Mouse (Mus musculus): ENCODE measurements around the gene Vmn1r177. TPM values are rescaled to one million over a fixed set of nuclear protein-coding genes. Genes with fewer than 3 reads are reported as not detected.
"Not testable (repeated sequence)": the region's sequence is repeated elsewhere in the genome, so short reads cannot be mapped to it uniquely, and the experiment has no call there.

Vmn1r177 gene
- not detected in 2 replicates for polyA plus RNA-seq (2015; fragmentation: Nextera tagmentation; extraction: Ambion mirVana)

DNA sequence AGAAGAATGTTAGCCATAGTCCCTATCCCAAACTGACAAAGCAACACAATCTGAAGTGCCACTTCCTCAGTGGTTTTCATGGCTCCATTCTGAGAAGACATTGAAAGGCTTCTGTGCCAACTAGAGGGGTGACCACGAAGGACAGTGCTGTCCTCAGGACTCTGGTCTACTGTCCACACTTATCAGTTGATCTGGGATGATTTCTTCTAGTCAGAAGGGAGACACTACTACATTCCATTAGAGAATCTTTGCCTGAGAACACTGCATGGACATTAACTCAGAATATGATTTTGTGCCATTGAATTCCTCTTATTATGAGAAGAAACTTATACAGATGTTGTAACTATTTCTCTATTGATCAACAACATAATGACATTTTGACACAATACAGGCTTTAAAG is at the start of gene Vmn1r177:
TSS of gene Vmn1r177 (minus strand) at position 101 of the 400 bp plus-strand sequence.
- not testable (repeated sequence) for H3K9me3 ChIP-seq (ENCODE audit: control insufficient read depth, low read length); ATAC-seq (ENCODE audit: low FRiP score, low TSS enrichment); H3K27me3 ChIP-seq (ENCODE audit: control insufficient read depth, insufficient read depth, low read length); H3K27ac ChIP-seq (replicated peaks); DNase-seq (ENCODE audit: low spot score); H3K9ac ChIP-seq (ENCODE audit: low read length); H3K4me3 ChIP-seq (ENCODE audit: low read depth, low read length); H3K36me3 ChIP-seq (ENCODE audit: control insufficient read depth, insufficient read depth, low read length); H3K4me1 ChIP-seq (replicated peaks; ENCODE audit: control insufficient read depth, insufficient read depth); H3K4me2 ChIP-seq (replicated peaks; ENCODE audit: low read depth)
- 6% methylated on average over 1 of the region's 1 CpGs for WGBS

- Histone ChIP-seq H3K27me3 (ENCODE audit: control insufficient read depth, insufficient read depth, low read length) (no peaks in the 10 kb centered on the region), H3K4me2 (replicated peaks; ENCODE audit: low read depth) (no peak within 1 kb of the TSS), H3K4me3 (ENCODE audit: low read depth, low read length) (no peak within 1 kb of the TSS), H3K36me3 (ENCODE audit: control insufficient read depth, insufficient read depth, low read length) (no peaks in the 10 kb centered on the region), H3K9me3 (ENCODE audit: control insufficient read depth, low read length) (no peaks in the 10 kb centered on the region), H3K4me1 (replicated peaks; ENCODE audit: control insufficient read depth, insufficient read depth) (no peaks in the 10 kb centered on the region), H3K9ac (ENCODE audit: low read length) (no peak within 1 kb of the TSS), H3K27ac (replicated peaks) (no peak within 1 kb of the TSS)
- ATAC-seq (ENCODE audit: low FRiP score, low TSS enrichment) (no peak), DNase-seq (ENCODE audit: low spot score) (no peak)
- WGBS = 85% methylated on average over 1 of the region's 1 CpGs
- no peak for TF ChIP-seq CTCF (IDR thresholded peaks at IDR 0.05; ENCODE audit: low read depth)
- TF ChIP-seq EP300 (optimal IDR thresholded peaks at IDR 0.05) = no peak
These were observed 25.5 kb upstream of the Vmn1r177 start, which contains the start of gene Vmn1r178 for GRCm38 (mm10) chr7:23891709-23892108. Gene Vmn1r178, plus strand, starts transcription at chr7:23892009.

DNA sequence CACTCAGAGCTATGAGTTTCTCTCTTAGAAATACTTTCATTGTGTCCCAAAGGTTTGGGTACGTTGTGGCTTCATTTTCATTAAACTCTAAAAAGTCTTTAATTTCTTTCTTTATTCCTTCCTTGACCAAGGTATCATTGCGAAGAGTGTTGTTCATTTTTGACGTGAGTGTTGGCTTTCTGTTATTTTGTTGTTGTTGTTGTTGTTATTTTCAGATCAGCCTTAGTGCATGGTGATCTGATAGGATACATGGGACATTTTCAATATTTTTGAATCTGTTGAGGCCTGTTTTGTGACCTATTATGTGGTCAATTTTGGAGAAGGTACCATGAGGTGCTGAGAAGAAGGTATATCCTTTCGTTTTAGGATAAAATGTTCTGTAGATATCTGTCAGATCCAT is 10.7 kb upstream of the Vmn1r177 start:
- not testable (repeated sequence) for H3K36me3 ChIP-seq (ENCODE audit: control insufficient read depth, insufficient read depth, low read length); H3K9ac ChIP-seq (ENCODE audit: low read length); H3K4me3 ChIP-seq (ENCODE audit: low read depth, low read length); H3K27me3 ChIP-seq (ENCODE audit: control insufficient read depth, insufficient read depth, low read length); H3K4me1 ChIP-seq (replicated peaks; ENCODE audit: control insufficient read depth, insufficient read depth); ATAC-seq (ENCODE audit: low FRiP score, low TSS enrichment); H3K4me2 ChIP-seq (replicated peaks; ENCODE audit: low read depth); H3K9me3 ChIP-seq (ENCODE audit: control insufficient read depth, low read length); H3K27ac ChIP-seq (replicated peaks); DNase-seq (ENCODE audit: low spot score)
- 59% methylated on average over 3 of the region's 4 CpGs for WGBS

GRCm38 (mm10) chr7:23837272-23837671 is 29.0 kb downstream of the Vmn1r177 start, which contains the start of gene Vmn1r176:
Gene Vmn1r176, minus strand, starts transcription at chr7:23837372.
- H3K27me3 ChIP-seq (ENCODE audit: control insufficient read depth, insufficient read depth, low read length); H3K4me3 ChIP-seq (ENCODE audit: low read depth, low read length); H3K36me3 ChIP-seq (ENCODE audit: control insufficient read depth, insufficient read depth, low read length); H3K9me3 ChIP-seq (ENCODE audit: control insufficient read depth, low read length); H3K9ac ChIP-seq (ENCODE audit: low read length); DNase-seq (ENCODE audit: low spot score); H3K4me2 ChIP-seq (replicated peaks; ENCODE audit: low read depth); H3K27ac ChIP-seq (replicated peaks); ATAC-seq (ENCODE audit: low FRiP score, low TSS enrichment); H3K4me1 ChIP-seq (replicated peaks; ENCODE audit: control insufficient read depth, insufficient read depth): not testable (repeated sequence)
- WGBS = no CpG with 5 or more reads among the region's 1 CpGs

Other genes starting within 250 kb of the Vmn1r177 start
- gene Vmn1r171, start 235.7 kb downstream of the Vmn1r177 start, polyA plus RNA-seq (2015; fragmentation: Nextera tagmentation; extraction: Ambion mirVana) = not detected in 2 replicates
- 0.04 TPM in 1 of 2 replicates, not detected in the other for gene Vmn1r172, start 208.1 kb downstream of the Vmn1r177 start, polyA plus RNA-seq (2015; fragmentation: Nextera tagmentation; extraction: Ambion mirVana)
- not detected in 2 replicates for gene Vmn1r173, start 165.7 kb downstream of the Vmn1r177 start, polyA plus RNA-seq (2015; fragmentation: Nextera tagmentation; extraction: Ambion mirVana)
- 0.04 TPM in 1 of 2 replicates, not detected in the other for gene Vmn1r174, start 114.2 kb downstream of the Vmn1r177 start, polyA plus RNA-seq (2015; fragmentation: Nextera tagmentation; extraction: Ambion mirVana)
- gene Vmn1r175, start 55.8 kb downstream of the Vmn1r177 start, polyA plus RNA-seq (2015; fragmentation: Nextera tagmentation; extraction: Ambion mirVana) = not detected in 2 replicates
- gene Vmn1r176, start 29.1 kb downstream of the Vmn1r177 start, polyA plus RNA-seq (2015; fragmentation: Nextera tagmentation; extraction: Ambion mirVana) = not detected in 2 replicates
- not detected in 2 replicates for gene Vmn1r178, start 25.6 kb upstream of the Vmn1r177 start, polyA plus RNA-seq (2015; fragmentation: Nextera tagmentation; extraction: Ambion mirVana)
- 0.02 TPM in 1 of 2 replicates, not detected in the other for gene Vmn1r179, start 60.5 kb upstream of the Vmn1r177 start, polyA plus RNA-seq (2015; fragmentation: Nextera tagmentation; extraction: Ambion mirVana)
- not detected in 2 replicates for gene Vmn1r180, start 84.2 kb upstream of the Vmn1r177 start, polyA plus RNA-seq (2015; fragmentation: Nextera tagmentation; extraction: Ambion mirVana)
- 0.04 TPM in 1 of 2 replicates, not detected in the other for gene Vmn1r181, start 108.2 kb upstream of the Vmn1r177 start, polyA plus RNA-seq (2015; fragmentation: Nextera tagmentation; extraction: Ambion mirVana)
- gene V1rd19, start 135.2 kb upstream of the Vmn1r177 start, polyA plus RNA-seq (2015; fragmentation: Nextera tagmentation; extraction: Ambion mirVana) = not detected in 2 replicates
- gene Vmn1r183, start 186.8 kb upstream of the Vmn1r177 start, polyA plus RNA-seq (2015; fragmentation: Nextera tagmentation; extraction: Ambion mirVana) = 0.01 TPM in 1 of 2 replicates, not detected in the other
- 6.7 and 7.1 TPM in 2 replicates for gene Zfp180, start 215.5 kb upstream of the Vmn1r177 start, polyA plus RNA-seq (2015; fragmentation: Nextera tagmentation; extraction: Ambion mirVana)
- gene Zfp112, start 245.9 kb upstream of the Vmn1r177 start, polyA plus RNA-seq (2015; fragmentation: Nextera tagmentation; extraction: Ambion mirVana) = 2.2 and 3.4 TPM in 2 replicates